Mouse (Mus musculus): ENCODE data around the gene Ephx1. TPM values are rescaled to one million over a fixed set of nuclear protein-coding genes. Genes with fewer than 3 reads are reported as not detected.
A peak's percentile ranks its signal among the peaks of the same experiment; 100 is the strongest.
"Not testable (repeated sequence)": the region's sequence is repeated elsewhere in the genome, so short reads cannot be mapped to it uniquely, and the experiment has no call there.

Ephx1 gene
- 10 to 100 TPM; 11.6 to 13.8 TPM for total RNA-seq (2021)

DNA sequence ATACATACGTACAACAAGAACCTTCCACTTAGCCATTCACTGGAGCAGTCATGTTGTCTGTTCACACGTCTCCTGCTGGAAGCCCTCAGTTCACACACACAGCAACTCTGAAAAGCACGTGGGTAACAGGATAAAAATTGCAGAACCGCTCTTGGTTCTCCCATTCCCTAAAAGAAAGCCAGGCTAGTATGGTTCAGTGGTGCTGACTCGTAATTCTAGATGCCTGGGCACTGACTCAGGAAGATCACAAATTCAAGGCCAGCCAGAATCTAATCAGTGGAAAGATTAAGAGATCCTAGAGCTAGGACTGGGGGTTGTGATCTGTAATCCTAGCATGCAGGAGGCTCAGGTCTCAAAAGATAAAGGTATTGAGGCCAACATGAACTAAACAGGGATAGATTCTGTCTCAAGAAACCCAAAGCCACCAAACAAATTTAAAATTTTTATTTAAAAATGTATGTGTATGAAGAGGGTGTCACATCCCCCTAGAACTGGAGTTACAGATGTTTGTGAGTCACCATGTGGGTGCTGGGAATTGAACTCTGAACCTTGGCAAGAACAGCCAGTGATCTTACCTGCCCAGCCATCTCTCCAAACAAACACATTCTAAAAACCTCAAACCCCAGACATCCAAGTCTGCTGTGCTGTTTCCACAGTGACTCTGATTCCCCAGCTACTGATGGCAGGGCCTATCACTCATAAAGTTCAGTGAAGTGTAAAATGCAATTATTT is at the start of gene Ephx1:
Gene Ephx1, minus strand, starts transcription at position 149 of the 732 bp plus-strand sequence.
- no peak for DNase-seq

DNA sequence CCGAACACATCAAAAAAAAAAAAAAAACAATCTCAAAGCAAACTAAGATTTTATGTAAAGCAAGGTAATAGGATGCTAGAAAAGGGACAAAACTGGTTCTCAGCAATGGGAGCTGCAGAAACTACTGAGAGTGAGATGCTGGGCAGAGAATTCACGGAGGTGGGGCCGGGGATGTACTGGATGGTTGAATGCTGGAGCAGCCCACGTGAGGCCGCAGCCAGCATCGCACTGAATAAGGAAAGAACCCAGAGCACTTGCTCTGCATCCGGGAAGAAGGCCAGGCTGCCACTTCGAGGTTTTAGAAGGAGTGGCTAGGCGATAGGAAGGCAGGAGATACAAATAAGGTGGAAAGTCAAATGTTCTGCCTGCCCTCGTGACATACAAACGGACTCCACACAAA is 49.0 kb upstream of the Ephx1 start:
- no peak for DNase-seq

DNA sequence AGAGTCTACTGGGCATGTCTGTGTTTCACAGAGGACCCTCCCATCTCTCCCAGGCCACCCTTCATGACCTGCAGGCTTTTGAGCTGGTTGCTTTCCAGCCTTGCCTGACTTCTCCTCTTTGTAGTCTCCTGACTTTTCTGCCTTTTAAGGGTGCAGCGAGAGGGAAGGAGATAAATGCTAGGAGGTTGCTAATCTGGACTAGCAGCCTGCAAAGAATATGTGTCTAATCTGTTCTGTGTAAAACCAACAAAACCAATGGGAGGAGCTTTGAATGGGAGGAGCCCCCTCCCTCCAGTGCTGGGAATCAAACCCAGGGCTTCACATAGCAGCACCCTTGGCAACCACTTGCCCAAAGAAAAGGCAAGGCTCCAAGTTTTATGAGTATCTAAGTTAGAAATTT is 47.6 kb upstream of the Ephx1 start:
- DNase-seq, result no peak

DNA sequence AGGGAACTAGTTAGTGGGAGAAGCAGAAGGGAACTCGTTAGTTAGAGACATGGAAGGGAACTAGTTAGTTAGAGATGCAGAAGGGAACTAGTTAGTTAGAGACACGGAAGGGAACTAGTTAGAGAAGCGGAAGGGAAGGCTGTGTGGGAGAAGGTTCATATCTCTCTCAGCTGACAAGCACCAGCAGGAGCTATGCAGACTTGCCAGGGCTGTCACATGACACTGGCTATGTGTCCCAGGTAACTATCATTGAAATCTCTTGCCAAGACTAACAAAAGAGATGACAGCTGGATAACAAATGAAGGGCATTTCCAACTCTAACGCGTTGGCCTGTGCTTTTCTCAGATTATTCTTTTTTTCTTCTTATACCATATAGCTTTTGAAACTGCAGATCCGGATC is 43.9 kb upstream of the Ephx1 start:
- DNase-seq, result no peak

DNA sequence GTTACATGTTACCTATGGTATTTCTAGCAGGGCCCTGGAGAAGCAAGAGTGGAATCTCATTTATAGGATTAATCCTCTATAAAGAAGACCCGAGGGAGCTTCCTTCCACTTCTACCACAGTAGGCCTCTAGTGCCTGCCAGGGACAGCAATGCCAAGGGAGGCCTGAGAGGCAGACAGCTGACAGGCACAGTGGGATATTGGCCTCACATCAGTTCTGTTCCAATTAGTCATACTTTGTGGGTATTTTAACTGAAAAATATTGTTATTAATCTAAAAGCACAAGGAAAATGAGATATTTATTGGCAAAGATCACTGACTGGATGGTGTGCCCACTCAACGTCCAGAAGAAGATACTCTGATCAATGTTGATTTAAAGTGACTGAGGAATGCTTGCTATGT is 43.3 kb upstream of the Ephx1 start:
- DNase-seq, result no peak

DNA sequence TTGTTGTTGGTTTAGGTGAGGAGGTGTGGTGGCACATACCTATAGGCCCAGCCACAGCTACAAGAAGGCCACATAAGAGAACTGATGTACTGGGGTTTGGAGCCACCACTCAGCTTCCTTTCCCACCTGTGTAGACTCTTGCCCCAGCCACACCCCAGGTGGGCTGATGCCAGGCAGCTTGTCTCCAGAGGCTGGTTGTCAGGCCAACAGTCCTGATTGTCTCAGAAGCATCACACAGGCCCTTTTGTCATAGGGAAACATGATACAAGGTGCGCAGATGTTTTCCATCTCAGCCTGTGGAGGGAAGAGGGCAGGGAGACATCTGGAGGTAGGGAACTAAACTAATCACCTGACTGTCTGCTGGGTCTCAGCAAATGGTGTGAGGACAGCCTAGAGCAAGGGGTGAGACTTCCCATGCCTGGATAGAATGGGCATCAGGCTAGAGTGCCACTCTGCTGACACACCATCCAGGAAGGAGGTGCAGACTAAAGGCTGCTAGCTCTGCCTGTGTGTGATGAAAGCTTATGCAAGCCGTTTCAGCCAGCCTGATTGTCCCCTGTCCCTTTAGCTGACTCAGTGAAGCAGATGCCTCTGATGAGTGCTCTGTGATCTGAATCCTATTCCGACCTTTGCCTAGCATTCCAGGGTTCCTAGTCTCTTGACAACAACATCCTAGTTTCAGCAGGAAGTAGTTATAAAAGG is 41.2 kb upstream of the Ephx1 start:
- no peak for DNase-seq

DNA sequence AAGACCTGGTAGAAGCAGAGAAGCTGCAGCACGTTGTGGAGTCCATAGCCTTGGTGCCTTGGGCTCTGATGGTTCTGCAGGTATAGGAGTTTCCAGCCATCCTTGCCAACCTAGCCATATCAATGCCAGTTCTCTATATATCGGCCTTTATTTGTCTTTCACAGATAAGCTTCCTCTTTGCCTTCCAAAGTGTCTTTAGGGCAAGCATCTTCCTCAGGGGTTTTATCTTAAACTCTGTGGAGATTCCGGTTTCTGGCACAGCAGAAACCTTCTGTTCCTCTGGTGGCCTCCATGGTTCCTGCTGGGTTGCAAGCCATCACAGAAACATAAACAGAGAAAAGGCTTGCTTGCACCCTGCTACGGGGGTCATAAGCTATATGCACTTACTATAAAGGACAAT is 32.2 kb upstream of the Ephx1 start:
- DNase-seq, result no peak

DNA sequence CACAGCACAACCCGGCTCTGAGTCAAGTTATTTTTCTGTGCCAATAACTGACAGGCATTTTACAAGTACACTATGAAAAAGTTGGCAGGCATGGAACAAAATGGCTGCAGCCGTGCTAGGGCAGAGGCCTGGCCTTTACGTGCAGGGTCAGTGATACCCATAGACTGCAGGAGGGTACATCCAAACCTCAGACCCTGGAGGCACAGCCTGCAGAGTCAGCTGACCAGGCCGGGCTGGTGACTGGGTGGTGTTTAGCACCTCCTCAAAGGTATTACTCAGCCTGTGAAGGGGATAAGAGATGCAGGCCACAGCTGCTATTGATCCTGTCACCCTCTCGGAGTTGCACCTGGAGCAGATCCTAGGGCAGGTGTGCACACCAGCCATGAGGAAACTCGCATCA is 30.2 kb upstream of the Ephx1 start, which contains the start of gene 9130409I23Rik:
Gene 9130409I23Rik, plus strand, starts transcription at position 301 of the 400 bp plus-strand sequence.
- no peak for DNase-seq

DNA sequence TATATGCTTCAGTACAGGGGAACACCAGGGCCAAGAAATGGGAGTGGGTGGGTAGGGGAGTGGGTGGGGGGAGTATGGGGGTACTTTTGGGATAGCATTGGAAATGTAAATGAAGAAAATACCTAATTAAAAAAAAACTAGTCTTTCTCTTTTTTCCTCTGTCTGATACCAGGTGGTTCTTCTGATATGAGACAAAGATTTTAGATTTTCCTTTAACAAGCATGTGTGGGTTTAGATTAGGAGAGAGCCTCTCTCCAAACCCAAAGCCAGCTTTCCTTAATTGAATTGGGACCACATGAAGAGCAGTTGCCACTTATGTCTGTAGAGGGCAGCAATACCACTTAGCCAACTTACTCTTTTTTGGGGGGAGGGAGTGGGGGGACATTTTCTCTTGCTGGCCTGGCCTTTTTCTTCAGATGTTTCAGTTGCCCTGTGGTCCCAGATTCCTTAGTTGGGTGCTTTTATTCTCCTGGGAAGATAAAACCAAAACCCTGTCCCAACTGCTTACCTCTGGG is 28.7 kb upstream of the Ephx1 start:
- no peak for DNase-seq

DNA sequence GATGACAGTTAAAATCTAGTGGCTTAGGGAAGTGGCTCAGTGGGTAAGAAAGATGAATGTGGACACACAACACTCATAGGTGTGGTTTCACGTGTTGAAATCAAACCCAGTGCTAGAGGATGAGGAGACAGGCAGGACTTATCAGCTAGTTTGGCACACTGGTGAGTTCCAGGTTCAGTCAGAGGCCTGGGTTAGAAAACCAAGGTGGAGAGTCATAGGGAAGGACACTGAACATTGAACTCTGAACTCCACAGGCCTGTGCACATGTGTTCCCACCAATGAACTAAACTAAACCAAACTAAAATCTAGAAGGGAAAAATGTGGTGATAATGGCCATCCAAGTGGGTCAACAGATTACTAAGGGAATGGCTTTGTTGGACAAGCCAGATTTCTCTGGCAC is 26.8 kb upstream of the Ephx1 start:
- no peak for DNase-seq

DNA sequence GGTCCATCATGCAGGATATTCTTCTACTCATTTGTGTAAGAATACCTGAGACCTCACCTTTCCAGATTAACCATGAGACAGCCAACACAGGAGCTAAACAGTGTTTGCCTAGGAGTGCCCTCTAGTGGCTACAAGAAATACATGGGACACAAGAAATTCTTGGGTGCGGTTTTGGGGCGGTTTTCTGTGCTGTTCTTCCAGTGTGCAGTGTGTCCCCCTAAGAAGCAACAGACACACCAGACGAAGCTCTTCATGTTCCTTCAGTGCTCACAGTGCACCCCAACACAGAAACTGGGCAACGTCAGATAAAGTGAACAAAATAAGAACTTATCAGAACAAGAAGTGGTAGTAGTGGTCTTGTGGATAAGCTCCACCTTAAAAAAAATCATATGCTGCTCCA is 18.9 kb upstream of the Ephx1 start:
- peak; percentile 18 for DNase-seq

DNA sequence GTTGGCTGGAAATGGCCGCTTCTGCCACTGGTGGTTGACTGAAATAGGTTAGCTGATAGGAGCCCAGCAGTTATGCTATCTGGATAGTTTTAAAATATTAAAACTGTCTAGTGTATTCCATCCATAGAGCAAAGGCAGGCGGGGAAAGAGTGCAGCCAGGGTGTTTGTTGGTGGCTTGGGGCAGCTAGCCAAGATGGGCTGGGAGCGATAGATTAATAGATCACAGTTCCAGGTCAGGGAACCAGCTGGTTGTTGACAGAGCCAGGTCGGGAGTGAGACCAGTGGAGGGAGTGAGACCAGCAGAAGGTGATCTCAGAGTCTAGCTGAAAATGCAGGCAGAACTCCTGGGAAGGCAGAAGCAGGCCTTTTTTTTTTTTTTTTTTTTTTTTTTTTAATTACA is 16.9 kb upstream of the Ephx1 start:
- DNase-seq, result no peak

DNA sequence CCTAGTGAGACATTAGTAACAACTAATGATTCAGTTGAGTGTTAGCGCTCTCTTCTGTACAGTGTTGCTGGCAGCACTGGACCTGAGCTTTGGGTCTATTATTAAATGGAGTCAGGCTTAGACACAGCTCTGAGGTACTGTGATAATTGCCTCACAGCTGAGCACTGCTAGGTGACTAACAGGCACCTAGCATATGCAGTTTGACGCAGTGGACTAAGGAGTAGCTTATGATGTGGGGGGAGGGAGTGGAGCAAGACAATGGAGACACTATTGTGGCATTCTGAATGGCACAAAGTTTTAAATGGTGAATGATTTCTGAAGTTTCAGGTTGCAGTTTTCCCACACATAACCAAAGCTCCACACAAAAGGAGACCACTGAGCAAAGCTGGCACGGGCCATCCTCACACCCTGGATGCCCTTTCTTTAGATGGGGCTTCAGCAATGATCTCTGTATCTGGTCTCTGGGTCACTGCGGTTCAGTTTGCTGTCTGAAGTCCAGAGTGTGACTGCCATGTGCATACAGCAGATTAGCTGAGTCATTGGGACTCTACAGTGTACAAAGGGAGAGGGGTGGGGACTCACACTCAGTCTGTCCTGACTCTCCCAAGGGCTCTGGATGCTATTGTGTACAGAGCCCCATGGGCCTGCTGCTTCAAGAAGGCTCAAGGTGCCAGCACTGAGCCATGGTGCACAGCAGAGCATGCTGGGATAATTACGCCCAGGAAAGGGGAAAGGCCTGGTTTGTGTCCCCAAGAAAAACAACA is 14.5 kb upstream of the Ephx1 start:
- not testable (repeated sequence) for DNase-seq

DNA sequence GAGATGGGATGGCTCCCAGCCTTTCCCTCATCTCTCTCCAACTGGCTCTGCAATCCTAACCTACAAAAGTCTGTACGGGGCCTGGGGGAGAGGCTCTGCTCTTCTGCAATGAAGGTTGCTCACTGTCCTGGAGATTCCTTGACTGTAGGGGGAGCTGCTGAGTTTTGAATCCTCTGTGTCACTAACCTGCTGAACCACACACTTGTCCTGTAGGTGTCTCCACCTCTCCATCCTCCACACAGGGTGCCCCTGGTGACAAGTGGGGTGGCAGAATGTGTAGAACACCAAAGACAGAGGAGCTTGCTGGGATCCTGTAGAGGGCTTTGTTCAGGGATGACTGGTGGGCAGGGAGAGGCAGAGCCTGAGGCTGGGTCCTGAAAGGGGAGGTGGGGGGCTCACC is 1.6 kb upstream of the Ephx1 start:
- peak; percentile 71 for DNase-seq

DNA sequence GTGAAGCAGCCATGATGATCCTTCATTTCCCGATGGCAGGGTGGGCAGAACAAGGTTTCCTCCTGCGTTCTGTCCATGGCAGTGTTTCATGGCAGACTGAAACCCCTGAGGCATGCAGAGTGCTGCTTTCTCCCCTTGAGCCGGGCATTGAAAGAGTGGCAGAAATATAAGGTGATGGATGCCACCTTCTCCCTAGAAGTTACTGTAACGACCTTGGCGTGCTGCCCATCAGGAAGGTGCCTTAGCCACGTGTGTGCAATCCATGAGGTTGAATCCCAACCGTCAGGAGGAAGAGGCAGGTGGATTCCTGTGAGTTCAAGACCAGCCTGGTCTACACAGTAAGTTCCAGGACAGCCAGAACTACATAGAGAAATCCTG is 773 bp upstream of the Ephx1 start:
- no peak for DNase-seq

DNA sequence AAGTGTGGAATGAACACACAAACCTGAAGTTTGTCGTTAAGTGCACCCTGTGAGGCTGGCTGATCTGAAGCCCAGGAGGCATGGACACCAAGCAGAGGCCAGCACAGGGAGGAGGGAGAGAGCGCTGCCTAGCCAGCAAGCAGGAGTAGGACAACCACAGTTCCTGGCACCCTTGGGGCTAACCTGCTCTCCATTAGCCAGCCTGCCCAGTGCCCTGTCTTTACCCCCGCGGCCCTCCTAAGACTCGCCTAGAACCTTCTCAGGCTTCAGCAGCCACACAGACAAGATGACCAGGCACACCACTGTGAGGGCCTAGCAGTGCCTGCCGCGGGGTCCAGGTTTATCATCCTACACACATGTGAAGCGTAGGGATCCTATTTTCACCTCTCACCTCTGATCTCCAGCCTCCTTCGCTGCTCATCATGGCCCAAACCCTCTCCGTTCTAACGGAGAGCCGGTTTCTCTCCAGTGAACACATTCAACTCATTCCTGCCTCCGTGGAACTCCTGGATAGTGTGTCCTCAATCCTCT is 2.7 kb downstream of the Ephx1 start:
- DNase-seq, result no peak

DNA sequence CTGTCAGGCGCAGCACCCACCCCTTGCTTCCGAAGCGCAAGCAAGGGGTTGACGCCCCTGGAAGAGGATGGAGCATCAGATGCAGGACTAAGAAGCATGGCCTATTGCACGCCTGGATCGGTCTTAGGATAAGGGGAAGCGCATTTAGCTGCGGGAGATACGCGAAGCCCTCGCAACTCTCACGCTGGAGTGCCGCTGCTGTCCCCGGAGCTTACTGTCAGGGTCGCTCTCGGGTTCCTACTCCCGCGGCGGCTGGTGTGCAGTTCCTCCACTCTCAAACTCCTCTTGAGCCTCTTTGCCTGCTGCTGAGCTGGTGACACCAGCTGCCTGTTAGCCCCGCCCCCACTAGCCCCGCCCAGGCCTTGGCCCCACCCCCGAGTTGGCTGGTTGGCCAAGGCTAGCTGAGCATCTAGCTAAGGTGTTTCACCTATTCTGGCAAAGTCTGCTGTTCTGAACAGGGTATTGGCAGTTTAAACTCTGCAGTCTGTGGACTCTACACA is 3.4 kb downstream of the Ephx1 start:
- DNase-seq, result peak; percentile 83

DNA sequence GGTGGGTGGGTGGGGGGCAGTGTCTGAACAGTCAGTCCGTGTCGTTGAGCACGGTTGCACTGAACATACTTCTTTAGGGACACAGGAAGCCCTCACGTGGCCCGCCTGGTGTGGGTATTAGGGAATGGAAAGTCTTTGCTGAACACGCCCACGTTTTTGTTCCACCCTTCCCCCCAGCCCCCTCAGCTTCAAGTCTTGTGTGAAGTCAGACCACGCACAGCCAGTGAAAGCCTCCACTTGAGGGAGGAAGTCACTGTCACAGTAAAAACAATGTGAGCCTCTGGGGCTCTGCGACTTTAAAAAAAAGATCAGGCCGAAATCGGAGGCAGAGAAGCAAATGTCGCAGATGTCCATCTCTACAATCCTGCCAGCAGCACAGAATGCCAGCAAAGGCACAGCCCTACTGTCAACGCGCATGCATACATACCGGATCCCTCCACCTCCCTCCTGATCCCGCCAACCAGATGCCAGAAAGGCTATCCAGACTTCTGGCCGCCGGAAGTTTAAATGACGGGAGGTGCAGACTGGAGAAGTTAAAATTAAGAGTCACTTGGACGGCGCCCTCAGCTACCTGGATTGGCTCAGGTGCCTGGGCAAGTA is 4.1 kb downstream of the Ephx1 start:
- peak; percentile 83 for DNase-seq

DNA sequence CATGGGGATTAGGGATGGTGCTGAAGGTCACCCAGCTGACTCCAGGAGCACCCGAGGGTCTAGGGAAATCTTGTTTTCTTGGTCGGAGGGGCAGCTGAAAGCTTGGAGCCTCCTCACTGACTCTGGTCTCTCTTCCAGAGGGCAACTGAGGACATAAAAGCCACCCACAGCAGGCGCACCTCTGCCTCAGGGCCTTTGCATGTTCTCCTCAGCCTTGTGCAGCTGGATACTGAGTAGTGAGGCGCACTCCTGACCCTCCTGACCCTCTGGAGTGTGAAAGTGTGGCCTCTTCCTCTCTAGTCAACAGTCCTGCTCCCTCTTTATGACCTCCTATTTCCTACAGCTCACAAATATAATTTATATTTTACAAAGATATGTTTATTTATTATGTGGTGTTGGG is 4.7 kb downstream of the Ephx1 start:
- DNase-seq, result no peak

DNA sequence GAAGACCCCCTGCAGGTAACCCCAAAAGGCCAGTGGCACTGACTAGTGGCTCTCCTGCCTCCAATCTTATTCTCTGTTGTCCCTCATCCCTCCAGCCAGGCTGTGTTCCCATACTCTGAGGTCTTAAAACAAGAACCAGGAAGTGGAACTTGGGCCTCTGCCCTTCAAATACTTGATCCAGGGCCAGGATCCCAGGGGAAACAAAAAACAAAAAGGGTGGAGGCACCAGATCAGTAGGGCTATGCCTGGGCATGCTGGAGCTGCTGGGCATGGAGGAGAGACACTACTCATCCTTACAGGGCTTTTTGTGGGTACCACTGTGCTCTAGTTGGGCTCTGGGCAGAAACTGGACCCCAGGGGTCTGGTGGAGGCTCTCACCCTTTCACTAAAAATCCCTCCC is 5.1 kb downstream of the Ephx1 start:
- DNase-seq, result peak; percentile 78

DNA sequence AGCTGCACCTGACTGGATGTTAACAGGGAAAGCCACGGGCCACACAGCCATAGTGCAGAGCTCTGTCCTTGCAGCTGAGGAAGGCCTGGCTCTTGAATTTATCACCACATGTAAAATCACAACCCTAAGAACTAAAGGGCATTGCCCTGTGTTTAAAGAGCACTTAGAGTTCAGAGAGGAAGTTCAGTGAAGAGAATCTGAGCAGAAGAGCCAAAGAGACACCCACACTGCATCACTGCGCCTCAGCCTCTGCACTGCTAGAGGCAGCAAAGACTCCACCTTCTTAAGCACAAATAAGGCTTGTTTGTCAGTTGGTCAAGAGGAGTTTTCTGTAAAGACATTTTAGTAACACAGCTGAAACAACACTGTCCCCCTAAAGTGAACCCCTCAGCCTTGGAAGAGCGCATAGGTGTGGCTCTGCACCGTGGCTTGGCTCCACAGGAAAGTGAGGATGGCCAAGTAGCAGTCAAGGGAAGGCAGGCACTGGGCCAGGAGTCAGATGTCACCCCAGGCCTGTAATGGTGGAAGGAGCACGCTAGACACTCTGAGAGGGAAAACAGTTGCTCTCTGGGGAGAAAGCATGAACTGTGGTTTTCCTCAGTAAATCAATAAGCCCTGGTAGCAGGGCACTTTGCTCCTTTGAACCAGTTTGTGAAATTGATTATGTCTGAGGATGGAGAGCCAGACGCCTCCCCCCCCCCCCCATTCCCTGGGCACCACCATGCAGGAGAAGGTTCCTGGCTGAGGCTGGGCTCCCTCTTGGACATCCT is 5.8 kb downstream of the Ephx1 start:
- peak; percentile 75 for DNase-seq

DNA sequence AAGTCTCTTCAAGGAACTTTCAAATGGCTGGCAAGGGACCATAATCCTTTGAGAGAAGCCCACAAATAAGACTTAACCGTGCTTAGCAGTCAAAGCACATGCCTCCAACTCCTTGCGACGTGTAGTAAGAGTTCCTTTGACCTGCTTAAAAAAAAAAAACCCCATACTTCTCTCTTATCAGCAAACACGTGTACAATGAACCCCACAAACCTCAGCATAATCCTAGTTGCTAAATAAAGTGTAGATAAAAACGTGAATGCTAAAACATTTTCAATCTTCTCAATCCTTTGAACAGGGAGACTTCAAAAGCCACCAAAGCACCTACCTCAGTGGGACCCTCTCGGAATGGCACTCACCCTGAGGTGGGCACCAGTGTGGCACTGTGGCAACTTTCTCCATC is 7.3 kb downstream of the Ephx1 start:
- no peak for DNase-seq
